Mouse (Mus musculus): Measurements from ENCODE around the gene Gpank1. TPM values are rescaled to one million over a fixed set of nuclear protein-coding genes. Genes with fewer than 3 reads are reported as not detected.

Gpank1 gene
- polyA plus RNA-seq, 1 experiment from 2014 or later: 22.3 TPM

DNA sequence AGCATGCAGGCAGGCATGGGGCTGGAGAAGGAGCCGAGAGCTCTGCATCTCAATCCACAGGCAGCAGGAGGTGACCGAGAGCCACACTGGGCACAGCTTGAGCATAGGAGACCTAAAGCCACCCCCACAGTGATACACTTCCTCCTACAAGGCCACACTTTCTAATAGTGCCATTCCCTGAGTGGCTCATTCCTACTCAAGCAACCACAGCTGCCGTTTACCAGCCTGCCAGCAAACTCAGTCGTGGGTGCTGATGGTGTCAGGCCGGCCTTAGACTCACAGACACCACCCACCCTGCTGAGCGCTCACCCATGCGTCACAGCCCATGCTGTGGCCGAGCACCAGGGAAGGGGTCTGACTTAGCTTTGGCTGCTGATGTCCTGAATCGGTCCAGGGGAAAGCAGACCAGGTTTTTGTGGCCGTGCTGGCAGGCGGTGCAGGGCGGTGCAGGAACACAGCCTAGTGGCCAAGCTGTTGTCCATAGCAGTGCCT is 24.0 kb upstream of the Gpank1 start:
- Histone ChIP-seq H3K36me3 (ENCODE audit: insufficient read depth, low read length) (peaks cover 74% of the 10 kb centered on the region), H3K4me2 (replicated peaks; ENCODE audit: low read depth, low read length) (no peak overlapping the region), H3K27me3 (ENCODE audit: insufficient read depth, low read length) (no peaks in the 10 kb centered on the region), H3K27ac (ENCODE audit: low read length) (no peak overlapping the region), H3K9ac (replicated peaks; ENCODE audit: low read length) (peak overlapping the region; percentile 35; the same call in 1 of the 2 replicates), H3K4me3 (ENCODE audit: low read length) (no peak overlapping the region), H3K9me3 (ENCODE audit: low read length) (no peaks in the 10 kb centered on the region), H3K4me1 (ENCODE audit: insufficient read depth, low read length) (peaks cover 33% of the 10 kb centered on the region)
- 72% methylated on average over 12 of the region's 12 CpGs for WGBS
- ATAC-seq (ENCODE audit: low FRiP score, low TSS enrichment): no peak

DNA sequence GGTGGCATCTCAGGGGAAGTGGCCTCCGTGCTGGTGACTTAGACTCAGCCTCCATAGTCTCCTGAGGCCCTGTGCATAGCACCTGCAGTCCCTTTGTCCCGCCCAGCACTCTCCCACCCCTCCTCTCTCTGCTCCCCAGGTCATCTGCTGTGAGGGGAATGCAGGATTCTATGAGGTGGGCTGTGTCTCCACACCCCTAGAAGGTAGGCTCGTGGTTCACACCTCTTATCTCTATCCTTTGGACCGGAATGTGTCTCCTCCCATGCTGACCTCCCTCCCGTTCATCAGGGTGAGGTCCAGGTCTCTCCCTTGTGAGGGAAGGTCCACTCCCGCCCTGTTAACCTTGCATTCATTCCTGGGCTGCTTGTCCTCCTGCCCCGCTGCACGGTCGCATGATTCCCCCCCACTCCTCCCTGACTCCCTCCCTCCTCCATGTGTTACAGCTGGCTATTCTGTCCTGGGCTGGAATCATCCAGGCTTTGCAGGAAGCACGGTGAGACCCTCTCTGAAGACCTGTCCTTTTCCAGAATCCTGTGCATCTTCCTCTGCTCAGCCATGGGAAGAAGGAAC is 21.0 kb upstream of the Gpank1 start:
- Histone ChIP-seq H3K9ac (replicated peaks; ENCODE audit: low read length) (no peak overlapping the region), H3K27me3 (ENCODE audit: insufficient read depth, low read length) (no peaks in the 10 kb centered on the region), H3K27ac (ENCODE audit: low read length) (peak overlapping the region; percentile 31; the same call in 1 of the 2 replicates), H3K36me3 (ENCODE audit: insufficient read depth, low read length) (peaks cover 65% of the 10 kb centered on the region), H3K9me3 (ENCODE audit: low read length) (no peaks in the 10 kb centered on the region), H3K4me2 (replicated peaks; ENCODE audit: low read depth, low read length) (no peak overlapping the region), H3K4me3 (ENCODE audit: low read length) (no peak overlapping the region), H3K4me1 (ENCODE audit: insufficient read depth, low read length) (peaks cover 34% of the 10 kb centered on the region)
- ATAC-seq (ENCODE audit: low FRiP score, low TSS enrichment): peak; percentile 40
- 48% methylated on average over 10 of the region's 10 CpGs for WGBS

DNA sequence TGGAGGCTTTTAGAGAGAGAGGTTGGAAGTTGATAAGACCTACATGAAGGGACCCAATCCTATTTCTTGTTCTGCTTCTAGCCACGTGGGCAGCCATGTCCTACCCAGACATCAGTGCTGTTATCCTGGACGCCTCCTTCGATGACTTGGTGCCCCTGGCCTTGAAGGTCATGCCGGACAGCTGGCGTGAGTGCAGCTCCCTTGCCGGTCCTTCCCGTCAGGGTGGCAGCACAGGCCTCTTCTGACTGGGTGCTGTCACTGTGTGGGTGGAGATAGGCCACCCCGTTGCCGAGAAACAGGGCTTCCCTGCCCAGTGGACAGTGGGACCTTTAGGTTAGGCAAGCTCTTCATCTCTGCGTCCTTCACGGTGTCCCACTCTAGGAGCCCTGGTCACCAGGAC is 20.1 kb upstream of the Gpank1 start:
- Histone ChIP-seq H3K4me2 (replicated peaks; ENCODE audit: low read depth, low read length) (no peak overlapping the region), H3K27ac (ENCODE audit: low read length) (peak overlapping the region; percentile 54), H3K4me3 (ENCODE audit: low read length) (no peak overlapping the region), H3K9ac (replicated peaks; ENCODE audit: low read length) (no peak overlapping the region), H3K36me3 (ENCODE audit: insufficient read depth, low read length) (peaks cover 60% of the 10 kb centered on the region), H3K9me3 (ENCODE audit: low read length) (no peaks in the 10 kb centered on the region), H3K27me3 (ENCODE audit: insufficient read depth, low read length) (no peaks in the 10 kb centered on the region), H3K4me1 (ENCODE audit: insufficient read depth, low read length) (peaks cover 39% of the 10 kb centered on the region)
- 68% methylated on average over 11 of the region's 11 CpGs for WGBS
- no peak for ATAC-seq (ENCODE audit: low FRiP score, low TSS enrichment)

DNA sequence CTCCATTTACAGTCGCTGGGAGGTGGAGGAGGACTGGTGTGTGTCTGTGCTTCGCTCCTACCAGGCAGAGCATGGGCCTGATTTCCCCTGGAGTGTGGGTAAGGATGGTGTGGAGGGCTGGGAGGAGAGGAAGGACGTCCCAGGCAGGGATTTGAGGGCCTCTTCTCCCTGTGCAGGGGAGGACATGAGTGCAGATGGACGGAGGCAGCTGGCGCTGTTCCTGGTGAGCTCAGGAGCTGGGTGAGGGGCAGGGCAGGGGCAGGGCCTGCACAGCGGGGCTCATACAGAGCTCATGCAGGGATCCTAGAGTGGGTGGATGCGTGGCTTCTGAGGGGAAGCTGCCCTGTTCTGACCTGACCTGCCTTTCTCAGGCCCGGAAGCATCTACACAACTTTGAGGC is 19.0 kb upstream of the Gpank1 start:
- no peaks in the 10 kb centered on the region for H3K9me3 ChIP-seq (ENCODE audit: low read length)
- H3K9ac ChIP-seq (replicated peaks; ENCODE audit: low read length): peak overlapping the region; percentile 37; the same call in 1 of the 2 replicates
- peaks cover 49% of the 10 kb centered on the region for H3K36me3 ChIP-seq (ENCODE audit: insufficient read depth, low read length)
- peak overlapping the region; percentile 54 for H3K27ac ChIP-seq (ENCODE audit: low read length)
- H3K4me2 ChIP-seq (replicated peaks; ENCODE audit: low read depth, low read length): no peak overlapping the region
- no peak overlapping the region for H3K4me3 ChIP-seq (ENCODE audit: low read length)
- 0 out of 2 replicates have a peak, but pooled peaks have one; percentile 1 for ATAC-seq (ENCODE audit: low FRiP score, low TSS enrichment)
- WGBS: 50% methylated on average over 8 of the region's 8 CpGs
- H3K27me3 ChIP-seq (ENCODE audit: insufficient read depth, low read length): no peaks in the 10 kb centered on the region
- H3K4me1 ChIP-seq (ENCODE audit: insufficient read depth, low read length): peaks cover 42% of the 10 kb centered on the region

DNA sequence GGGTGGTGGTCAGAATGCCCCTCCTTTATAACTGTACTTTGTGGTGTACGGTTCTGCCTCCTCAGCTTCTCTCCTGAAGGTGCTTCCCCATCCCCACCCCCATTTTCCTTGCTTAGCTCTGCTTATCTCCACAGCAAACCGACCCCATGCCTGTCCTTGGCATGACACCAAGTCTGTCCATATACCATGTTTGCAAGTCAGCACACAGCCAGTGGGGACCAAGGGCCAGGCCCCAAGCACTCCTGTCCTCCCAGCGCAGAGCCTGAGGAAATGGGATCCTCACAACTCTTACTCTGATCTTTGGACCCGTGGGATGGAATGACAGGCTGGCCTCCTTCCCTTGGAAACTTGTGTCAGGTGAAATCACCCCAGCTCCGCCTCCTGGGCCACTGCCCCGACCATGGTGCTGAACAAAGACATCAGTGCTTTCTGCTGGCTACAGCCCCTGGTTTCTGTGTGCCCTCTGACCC is 18.0 kb upstream of the Gpank1 start:
- 0 out of 2 replicates have a peak overlapping the region, but pooled peaks have one; percentile 41 for H3K9ac ChIP-seq (replicated peaks; ENCODE audit: low read length)
- WGBS: 50% methylated on average over 6 of the region's 6 CpGs
- H3K36me3 ChIP-seq (ENCODE audit: insufficient read depth, low read length): peaks cover 42% of the 10 kb centered on the region
- no peaks in the 10 kb centered on the region for H3K9me3 ChIP-seq (ENCODE audit: low read length)
- ATAC-seq (ENCODE audit: low FRiP score, low TSS enrichment): peak; percentile 44; the same call in 1 of the 2 replicates
- H3K4me2 ChIP-seq (replicated peaks; ENCODE audit: low read depth, low read length): no peak overlapping the region
- H3K4me3 ChIP-seq (ENCODE audit: low read length): no peak overlapping the region
- peak overlapping the region; percentile 61; the same call in 1 of the 2 replicates for H3K27ac ChIP-seq (ENCODE audit: low read length)
- no peaks in the 10 kb centered on the region for H3K27me3 ChIP-seq (ENCODE audit: insufficient read depth, low read length)
- H3K4me1 ChIP-seq (ENCODE audit: insufficient read depth, low read length): peaks cover 42% of the 10 kb centered on the region

DNA sequence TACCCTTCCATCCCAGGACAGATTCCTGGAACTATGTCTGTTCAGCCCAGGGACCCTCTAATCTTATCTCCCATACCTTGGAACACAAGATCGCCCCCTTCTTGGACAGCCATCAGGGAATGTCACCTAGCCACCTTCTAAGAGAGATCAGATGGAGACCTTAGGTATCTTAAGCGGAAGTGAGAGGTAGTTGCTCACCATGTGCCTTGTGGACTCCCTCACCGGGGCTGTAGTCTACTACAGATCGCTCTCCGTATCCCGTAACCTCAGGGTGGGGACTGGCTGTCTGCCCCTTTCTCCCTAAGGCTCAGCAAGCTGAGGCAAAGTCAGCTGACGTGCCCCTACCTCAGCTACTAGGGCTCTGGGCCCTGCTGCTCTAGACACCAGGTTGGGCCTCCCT is 17.2 kb upstream of the Gpank1 start:
- no peaks in the 10 kb centered on the region for H3K9me3 ChIP-seq (ENCODE audit: low read length)
- 93% methylated on average over 7 of the region's 7 CpGs for WGBS
- no peak overlapping the region for H3K4me2 ChIP-seq (replicated peaks; ENCODE audit: low read depth, low read length)
- H3K4me3 ChIP-seq (ENCODE audit: low read length): no peak overlapping the region
- H3K9ac ChIP-seq (replicated peaks; ENCODE audit: low read length): no peak overlapping the region
- H3K27ac ChIP-seq (ENCODE audit: low read length): peak overlapping the region; percentile 61; the same call in 1 of the 2 replicates
- ATAC-seq (ENCODE audit: low FRiP score, low TSS enrichment): no peak
- H3K4me1 ChIP-seq (ENCODE audit: insufficient read depth, low read length): peaks cover 42% of the 10 kb centered on the region
- peaks cover 35% of the 10 kb centered on the region for H3K36me3 ChIP-seq (ENCODE audit: insufficient read depth, low read length)
- H3K27me3 ChIP-seq (ENCODE audit: insufficient read depth, low read length): no peaks in the 10 kb centered on the region

DNA sequence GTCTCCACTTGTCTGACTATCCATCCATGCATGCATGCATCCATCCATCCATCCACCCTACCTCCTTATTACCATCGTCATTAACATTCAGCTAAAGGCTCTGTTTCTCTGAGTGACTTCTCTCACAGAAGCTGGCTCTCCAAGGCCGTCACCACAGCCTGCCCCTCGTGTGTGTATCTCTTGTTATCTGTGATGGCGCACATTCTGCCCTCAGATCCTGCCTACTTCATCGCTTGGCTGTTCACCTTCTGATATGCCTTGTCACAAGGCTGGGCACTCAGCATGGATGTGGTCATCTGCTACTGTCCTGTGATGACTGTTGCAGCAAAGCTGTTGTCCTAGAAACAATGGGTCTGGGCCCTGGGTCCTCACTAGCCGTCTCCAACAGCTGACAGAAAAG is 16.5 kb upstream of the Gpank1 start:
- Histone ChIP-seq H3K4me3 (ENCODE audit: low read length) (no peak overlapping the region), H3K27ac (ENCODE audit: low read length) (no peak overlapping the region), H3K27me3 (ENCODE audit: insufficient read depth, low read length) (no peaks in the 10 kb centered on the region), H3K4me1 (ENCODE audit: insufficient read depth, low read length) (peaks cover 42% of the 10 kb centered on the region), H3K9me3 (ENCODE audit: low read length) (no peaks in the 10 kb centered on the region), H3K9ac (replicated peaks; ENCODE audit: low read length) (no peak overlapping the region), H3K36me3 (ENCODE audit: insufficient read depth, low read length) (peaks cover 34% of the 10 kb centered on the region), H3K4me2 (replicated peaks; ENCODE audit: low read depth, low read length) (no peak overlapping the region)
- 67% methylated on average over 6 of the region's 6 CpGs for WGBS
- no peak for ATAC-seq (ENCODE audit: low FRiP score, low TSS enrichment)

DNA sequence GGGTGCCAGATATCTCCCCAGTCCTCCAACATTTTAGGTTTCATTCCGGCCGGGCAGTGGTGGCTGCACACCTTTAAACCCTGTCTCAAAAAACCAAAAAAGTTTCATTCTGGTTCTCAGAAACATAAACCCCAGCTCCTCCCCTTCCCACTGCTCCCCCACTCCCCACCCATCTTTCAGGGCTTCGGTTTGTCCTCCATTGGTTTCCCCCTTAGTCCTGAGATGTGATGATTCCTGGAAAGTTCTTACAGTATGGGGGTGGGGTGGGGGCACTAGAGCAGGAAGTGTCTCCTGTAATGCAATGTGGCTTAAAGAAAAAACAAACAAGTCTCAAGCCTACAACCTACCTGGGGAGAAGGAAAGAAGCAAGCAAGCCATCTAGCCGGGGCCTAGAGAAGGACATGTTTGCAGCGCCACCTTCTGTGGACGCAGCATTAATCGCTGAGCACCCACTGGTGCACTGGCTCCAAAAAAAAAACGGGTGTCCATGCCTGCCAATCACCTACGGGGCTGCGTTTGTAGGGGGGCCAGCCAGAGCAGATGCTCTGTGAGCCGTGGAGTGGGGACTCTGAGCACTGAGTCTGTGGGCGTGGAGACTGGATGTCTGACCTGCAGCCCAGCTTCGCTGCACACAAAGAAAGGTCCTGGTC is 15.4 kb upstream of the Gpank1 start:
- Histone ChIP-seq H3K4me3 (ENCODE audit: low read length) (peak overlapping the region; percentile 21), H3K27me3 (ENCODE audit: insufficient read depth, low read length) (no peaks in the 10 kb centered on the region), H3K4me1 (ENCODE audit: insufficient read depth, low read length) (peaks cover 31% of the 10 kb centered on the region), H3K9ac (replicated peaks; ENCODE audit: low read length) (peak overlapping the region; percentile 51), H3K4me2 (replicated peaks; ENCODE audit: low read depth, low read length) (peak overlapping the region; percentile 46), H3K9me3 (ENCODE audit: low read length) (no peaks in the 10 kb centered on the region), H3K36me3 (ENCODE audit: insufficient read depth, low read length) (peaks cover 25% of the 10 kb centered on the region), H3K27ac (ENCODE audit: low read length) (peak overlapping the region; percentile 24)
- ATAC-seq (ENCODE audit: low FRiP score, low TSS enrichment): no peak; the same call in 1 of the 2 replicates
- WGBS: 21% methylated on average over 13 of the region's 13 CpGs

DNA sequence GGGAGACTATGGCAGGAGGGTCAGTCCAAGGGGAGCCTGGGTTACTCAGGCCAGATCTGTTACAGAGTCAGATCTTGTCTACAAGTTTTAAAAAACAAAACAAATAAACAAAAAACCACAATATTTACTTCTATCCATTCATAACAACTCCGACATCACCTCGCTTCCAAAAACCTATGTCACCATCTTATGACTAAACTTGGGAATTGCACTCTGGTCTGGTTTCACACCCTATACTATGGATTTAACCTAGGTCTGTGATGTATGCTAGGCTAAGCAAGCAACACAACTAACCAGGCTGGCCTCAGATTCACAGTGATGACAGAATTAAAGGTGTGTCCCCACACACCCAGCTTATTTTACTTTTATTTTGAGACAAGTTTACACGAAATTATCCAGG is 14.7 kb upstream of the Gpank1 start:
- Histone ChIP-seq H3K9ac (replicated peaks; ENCODE audit: low read length) (peak overlapping the region; percentile 51; the same call in 1 of the 2 replicates), H3K27me3 (ENCODE audit: insufficient read depth, low read length) (no peaks in the 10 kb centered on the region), H3K9me3 (ENCODE audit: low read length) (no peaks in the 10 kb centered on the region), H3K36me3 (ENCODE audit: insufficient read depth, low read length) (peaks cover 19% of the 10 kb centered on the region), H3K4me1 (ENCODE audit: insufficient read depth, low read length) (peaks cover 24% of the 10 kb centered on the region), H3K4me3 (ENCODE audit: low read length) (no peak overlapping the region; the same call in 1 of the 2 replicates), H3K4me2 (replicated peaks; ENCODE audit: low read depth, low read length) (0 out of 2 replicates have a peak overlapping the region, but pooled peaks have one; percentile 46), H3K27ac (ENCODE audit: low read length) (no peak overlapping the region; the same call in 1 of the 2 replicates)
- ATAC-seq (ENCODE audit: low FRiP score, low TSS enrichment): no peak
- 76% methylated on average over 3 of the region's 3 CpGs for WGBS

DNA sequence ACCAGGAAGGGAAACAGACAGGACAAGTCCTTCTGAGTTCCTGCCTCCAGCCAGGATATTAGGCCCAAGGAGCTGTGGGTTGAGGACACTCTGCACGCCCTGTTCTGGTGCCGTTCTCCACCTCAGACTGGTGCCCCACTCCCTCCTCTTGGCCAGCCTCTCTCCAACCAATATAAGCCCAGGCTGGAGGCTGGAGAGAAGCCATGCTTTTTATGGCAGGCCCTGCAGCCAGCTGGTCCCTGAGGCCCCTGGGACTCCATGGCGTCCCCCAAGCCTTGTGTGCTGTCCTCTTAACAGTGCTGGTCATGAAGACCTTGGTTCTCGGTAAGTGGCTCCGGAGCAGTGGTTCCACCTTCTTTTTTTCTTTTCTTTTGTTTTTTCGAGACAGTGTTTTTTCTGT is 13.2 kb upstream of the Gpank1 start, which contains the start of gene Ly6g5c:
TSS of gene Ly6g5c (plus strand) at position 183 of the 400 bp plus-strand sequence.
- Histone ChIP-seq H3K9me3 (ENCODE audit: low read length) (no peaks in the 10 kb centered on the region), H3K27ac (ENCODE audit: low read length) (no peak within 1 kb of the TSS), H3K4me2 (replicated peaks; ENCODE audit: low read depth, low read length) (no peak within 1 kb of the TSS), H3K4me1 (ENCODE audit: insufficient read depth, low read length) (peaks cover 10% of the 10 kb centered on the region), H3K36me3 (ENCODE audit: insufficient read depth, low read length) (0 out of 2 replicates have a peak, but pooled peaks cover 4% of the 10 kb centered on the region), H3K9ac (replicated peaks; ENCODE audit: low read length) (no peak within 1 kb of the TSS), H3K4me3 (ENCODE audit: low read length) (no peak within 1 kb of the TSS), H3K27me3 (ENCODE audit: insufficient read depth, low read length) (no peaks in the 10 kb centered on the region)
- ATAC-seq (ENCODE audit: low FRiP score, low TSS enrichment): no peak
- WGBS: 77% methylated on average over 6 of the region's 6 CpGs

Data from kidney, embryonic 16.5 days (tissue).